Mouse (Mus musculus) ES-E14 (cell line): Measurements from ENCODE around the gene Itgb6.

Source experiments
- CHD2 ChIP-seq: IDR thresholded peaks from 2 replicates; pipeline ENCODE4 v1.6.1; 2014; ENCODE audit warnings: mild to moderate bottlenecking, low read depth, low read length, inconsistent platforms
- HCFC1 ChIP-seq: IDR thresholded peaks from 2 replicates; pipeline ENCODE4 v1.6.1; 2012; ENCODE audit warnings: low read length, inconsistent platforms, borderline replicate concordance; ENCODE audit not compliant: insufficient read depth
- MAFK ChIP-seq: IDR thresholded peaks from 2 replicates; pipeline ENCODE4 v1.6.1; 2014; ENCODE audit warnings: mild to moderate bottlenecking, low read depth, low read length, inconsistent platforms; ENCODE audit not compliant: insufficient read depth

- TF ChIP-seq CHD2, result no peak
- TF ChIP-seq HCFC1, result no peak
- no peak for TF ChIP-seq MAFK
Measured at GRCm38 (mm10) chr2:60554561-60554960, 167.9 kb downstream of the Itgb6 start.
